Comparison of ENCODE assay signal across 10 mouse cellular contexts in the genomic region with DNA sequence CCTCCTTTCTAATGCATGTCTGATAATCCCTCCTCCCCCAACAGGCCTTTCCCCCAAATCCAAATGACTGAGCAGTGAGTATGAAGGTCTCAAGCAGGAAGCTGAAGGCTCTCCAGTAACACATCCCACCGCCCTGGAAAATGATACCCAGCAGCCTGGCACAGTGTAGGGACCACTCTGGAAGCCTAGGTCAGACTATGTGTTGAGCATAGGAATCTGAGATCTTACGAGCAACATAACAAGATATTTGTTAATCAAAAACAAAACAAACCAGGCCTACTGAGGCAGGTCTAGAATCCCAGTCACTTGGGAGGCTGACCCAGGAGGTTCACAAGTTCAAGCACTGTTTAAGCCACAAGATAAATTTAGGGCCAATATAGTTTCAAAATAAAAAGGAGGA. TPM values are rescaled to one million over a fixed set of nuclear protein-coding genes. Genes with fewer than 3 reads are reported as not detected.
DNase-seq lines count a peak whose midpoint lies in the region; ATAC-seq and TF ChIP-seq lines count a peak whose summit lies in the region.
"Had no signal": no experiment of that assay in that cellular context is flagged by ENCODE, and none has a peak within 500 bp of the region (broad histone marks: within the 10 kb centered on the region; RNA-seq: fewer than 3 reads in every experiment).

No protein-coding gene starts in this region.

- H3K36me3 ChIP-seq in kidney, embryonic 16.5 days (ENCODE audit: insufficient read depth, low read length) = peaks cover 3% of the 10 kb centered on the region; the same call in 1 of the 2 replicates
- H3K36me3 ChIP-seq in kidney, adult 2 months (ENCODE audit: control insufficient read depth, insufficient read depth, low read length) = no peaks in the 10 kb centered on the region
- no peaks in the 10 kb centered on the region for H3K36me3 ChIP-seq in intestine, embryonic 16.5 days (ENCODE audit: control insufficient read depth, insufficient read depth, low read length)
- no peaks in the 10 kb centered on the region for H3K36me3 ChIP-seq in midbrain, postnatal 0 days (ENCODE audit: insufficient read depth, low read length)

- H3K4me3 ChIP-seq in kidney, embryonic 16.5 days (ENCODE audit: low read length) = peak overlapping the region; percentile 100
- no peak overlapping the region for H3K4me3 ChIP-seq in kidney, adult 2 months (ENCODE audit: insufficient read depth, low read depth, low read length)
- H3K4me3 ChIP-seq in embryonic fibroblast, embryonic 13.5 days (ENCODE audit: insufficient read depth, low read length) = peak overlapping the region; percentile 96
- H3K4me3 ChIP-seq in intestine, embryonic 16.5 days (ENCODE audit: low read length) = peak overlapping the region; percentile 93
- peak overlapping the region; percentile 98 for H3K4me3 ChIP-seq in midbrain, postnatal 0 days (ENCODE audit: low read depth, low read length)

- no peak for DNase-seq in kidney, adult 2 months
- DNase-seq in midbrain, postnatal 0 days (ENCODE audit: low spot score) = no peak
- DNase-seq in cerebellum, postnatal 25 days = no peak
- DNase-seq in adrenal gland, adult (ENCODE audit: inconsistent age in 2 of 2, low spot score in 1 of 2) = no peak
- DNase-seq in layer of hippocampus, postnatal 10 days (ENCODE audit: low spot score in 2 of 2) = no peak

- peak overlapping the region; percentile 63 for H3K4me2 ChIP-seq in kidney, embryonic 16.5 days (replicated peaks; ENCODE audit: low read depth, low read length)
- peak overlapping the region; percentile 68 for H3K4me2 ChIP-seq in intestine, embryonic 16.5 days (ENCODE audit: low read depth, low read length)
- peak overlapping the region; percentile 63 for H3K4me2 ChIP-seq in midbrain, postnatal 0 days (ENCODE audit: low read depth, low read length, poor library complexity, severe bottlenecking)

- ATAC-seq in kidney, embryonic 16.5 days (ENCODE audit: low FRiP score, low TSS enrichment) = no peak
- no peak for ATAC-seq in intestine, embryonic 16.5 days
- ATAC-seq in midbrain, postnatal 0 days (ENCODE audit: low FRiP score) = no peak

- no peaks in the 10 kb centered on the region for H3K9me3 ChIP-seq in kidney, embryonic 16.5 days (ENCODE audit: low read length)
- H3K9me3 ChIP-seq in intestine, embryonic 16.5 days (ENCODE audit: control insufficient read depth, low read length) = no peaks in the 10 kb centered on the region
- H3K9me3 ChIP-seq in midbrain, postnatal 0 days (ENCODE audit: low read length) = no peaks in the 10 kb centered on the region

- TF ChIP-seq CTCF in kidney, adult 2 months (conservative IDR thresholded peaks at IDR 0.05; ENCODE audit: insufficient read depth, insufficient read length, low read depth, low read length) = no peak
- no peak for TF ChIP-seq CTCF in embryonic fibroblast, embryonic 13.5 days (IDR thresholded peaks at IDR 0.05; ENCODE audit: borderline replicate concordance, insufficient read depth, low read length)
- TF ChIP-seq CTCF in midbrain, postnatal 0 days (IDR thresholded peaks at IDR 0.05) = no peak

- no peaks in the 10 kb centered on the region for H3K27me3 ChIP-seq in kidney, embryonic 16.5 days (ENCODE audit: insufficient read depth, low read length)
- H3K27me3 ChIP-seq in kidney, adult 2 months (replicated peaks; ENCODE audit: control insufficient read depth, insufficient read depth, low read length) = no peaks in the 10 kb centered on the region
- H3K27me3 ChIP-seq in intestine, embryonic 16.5 days (replicated peaks; ENCODE audit: control insufficient read depth, insufficient read depth, low read length) = no peaks in the 10 kb centered on the region
- H3K27me3 ChIP-seq in midbrain, postnatal 0 days (ENCODE audit: insufficient read depth, low read length) = no peaks in the 10 kb centered on the region

- TF ChIP-seq POLR2A in kidney, adult 2 months (IDR thresholded peaks at IDR 0.05; ENCODE audit: low read depth, low read length) = no peak
- no peak for TF ChIP-seq POLR2A in embryonic fibroblast, embryonic 13.5 days (IDR thresholded peaks at IDR 0.05; ENCODE audit: low read depth, low read length)

- 50% methylated on average over 2 of the region's 2 CpGs for WGBS in kidney, embryonic 16.5 days
- WGBS in kidney, adult 2 months = 52% methylated on average over 2 of the region's 2 CpGs
- WGBS in intestine, embryonic 16.5 days = 83% methylated on average over 2 of the region's 2 CpGs
- WGBS in midbrain, postnatal 0 days = 86% methylated on average over 2 of the region's 2 CpGs

- no peak overlapping the region for H3K27ac ChIP-seq in kidney, embryonic 16.5 days (ENCODE audit: low read length)
- no peak overlapping the region for H3K27ac ChIP-seq in kidney, adult 2 months (ENCODE audit: insufficient read depth, low read depth, low read length)
- H3K27ac ChIP-seq in embryonic fibroblast, embryonic 13.5 days (ENCODE audit: insufficient read depth, low read length) = no peak overlapping the region
- no peak overlapping the region for H3K27ac ChIP-seq in intestine, embryonic 16.5 days (ENCODE audit: low read length)
- no peak overlapping the region for H3K27ac ChIP-seq in midbrain, postnatal 0 days (ENCODE audit: low read depth, low read length)

- peaks cover 12% of the 10 kb centered on the region for H3K4me1 ChIP-seq in kidney, embryonic 16.5 days (ENCODE audit: insufficient read depth, low read length)
- H3K4me1 ChIP-seq in kidney, adult 2 months (ENCODE audit: control insufficient read depth, insufficient read depth, low read length) = peaks cover 7% of the 10 kb centered on the region; the same call in 1 of the 2 replicates
- 0 out of 2 replicates have a peak, but pooled peaks cover 8% of the 10 kb centered on the region for H3K4me1 ChIP-seq in embryonic fibroblast, embryonic 13.5 days (ENCODE audit: control insufficient read depth, insufficient read depth, low read length)
- peaks cover 12% of the 10 kb centered on the region; the same call in 1 of the 2 replicates for H3K4me1 ChIP-seq in intestine, embryonic 16.5 days (ENCODE audit: control insufficient read depth, insufficient read depth, low read length)
- peaks cover 4% of the 10 kb centered on the region; the same call in 1 of the 2 replicates for H3K4me1 ChIP-seq in midbrain, postnatal 0 days (ENCODE audit: insufficient read depth, low read length)

- 0 out of 2 replicates have a peak overlapping the region, but pooled peaks have one; percentile 35 for H3K9ac ChIP-seq in kidney, embryonic 16.5 days (replicated peaks; ENCODE audit: low read length)
- H3K9ac ChIP-seq in intestine, embryonic 16.5 days (ENCODE audit: low read depth, low read length) = no peak overlapping the region
- no peak overlapping the region for H3K9ac ChIP-seq in midbrain, postnatal 0 days (replicated peaks; ENCODE audit: low read length, poor library complexity, severe bottlenecking)

RNA-seq across cellular contexts. Expression of a gene that starts 2.0 kb away (rescaled TPM):
- polyA plus RNA-seq in kidney, embryonic 16.5 days (2015; fragmentation: Nextera tagmentation; extraction: Ambion mirVana) = 25.7 and 30.5 TPM in 2 replicates
- 21.0 and 21.1 TPM in 2 replicates for polyA plus RNA-seq in kidney, adult 2 months (2012; rRNA removed)
- 83.4 and 88.7 TPM in 2 replicates for polyA plus RNA-seq in embryonic fibroblast, embryonic 13.5 days (2011; ENCODE audit: insufficient read length, low read depth, missing spikeins)
- polyA plus RNA-seq in intestine, embryonic 16.5 days (2015; fragmentation: Nextera tagmentation; extraction: Ambion mirVana) = 14.0 and 14.3 TPM in 2 replicates
- total RNA-seq in midbrain, postnatal 0 days (2014; rRNA removed) = 147 and 183 TPM in 2 replicates
- 40.7 and 47.7 TPM in 2 replicates for polyA plus RNA-seq in midbrain, postnatal 0 days (2015; fragmentation: Nextera tagmentation; extraction: Ambion mirVana)
- total RNA-seq in layer of hippocampus, postnatal 10 days (2021) = 100 to 1,000 TPM; 129 to 136 TPM

RNA-seq across cellular contexts. Expression of a gene that starts 9.7 kb away (rescaled TPM):
- not detected in 2 replicates for polyA plus RNA-seq in kidney, embryonic 16.5 days (2015; fragmentation: Nextera tagmentation; extraction: Ambion mirVana)
- polyA plus RNA-seq in kidney, adult 2 months (2012; rRNA removed) = not detected in 2 replicates
- not detected in 2 replicates for polyA plus RNA-seq in embryonic fibroblast, embryonic 13.5 days (2011; ENCODE audit: insufficient read length, low read depth, missing spikeins)
- polyA plus RNA-seq in intestine, embryonic 16.5 days (2015; fragmentation: Nextera tagmentation; extraction: Ambion mirVana) = not detected in 2 replicates
- not detected in 2 replicates for total RNA-seq in midbrain, postnatal 0 days (2014; rRNA removed)
- polyA plus RNA-seq in midbrain, postnatal 0 days (2015; fragmentation: Nextera tagmentation; extraction: Ambion mirVana) = not detected in 2 replicates
- total RNA-seq in layer of hippocampus, postnatal 10 days (2021) = not detected
- total RNA-seq: left cerebral cortex, postnatal 25 days; MEL had no signal

RNA-seq across cellular contexts. Expression of a gene that starts 21.9 kb away (rescaled TPM):
- polyA plus RNA-seq in kidney, embryonic 16.5 days (2015; fragmentation: Nextera tagmentation; extraction: Ambion mirVana) = not detected in 2 replicates
- not detected in 2 replicates for polyA plus RNA-seq in kidney, adult 2 months (2012; rRNA removed)
- polyA plus RNA-seq in embryonic fibroblast, embryonic 13.5 days (2011; ENCODE audit: insufficient read length, low read depth, missing spikeins) = not detected in 2 replicates
- not detected in 2 replicates for polyA plus RNA-seq in intestine, embryonic 16.5 days (2015; fragmentation: Nextera tagmentation; extraction: Ambion mirVana)
- total RNA-seq in midbrain, postnatal 0 days (2014; rRNA removed) = 0.93 TPM in 1 of 2 replicates, not detected in the other
- 0.09 TPM in 1 of 2 replicates, not detected in the other for polyA plus RNA-seq in midbrain, postnatal 0 days (2015; fragmentation: Nextera tagmentation; extraction: Ambion mirVana)
- total RNA-seq in layer of hippocampus, postnatal 10 days (2021) = under 1 TPM in 1 of 2 experiments, not detected in 1; 0.11 TPM
- total RNA-seq: left cerebral cortex, postnatal 25 days; MEL had no signal
